Comparison of ENCODE assay signal across 15 mouse cellular contexts in genomic region chr16:52067632-52068516, GRCm38 (mm10). TPM values are rescaled to one million over a fixed set of nuclear protein-coding genes. Genes with fewer than 3 reads are reported as not detected.
DNase-seq lines count a peak whose midpoint lies in the region; ATAC-seq and TF ChIP-seq lines count a peak whose summit lies in the region.
"Had no signal": no experiment of that assay in that cellular context is flagged by ENCODE, and none has a peak within 500 bp of the region (broad histone marks: within the 10 kb centered on the region; RNA-seq: fewer than 3 reads in every experiment).

No protein-coding gene starts in this region.

- no peak overlapping the region for H3K4me2 ChIP-seq in embryonic facial prominence, embryonic 14.5 days (ENCODE audit: low read depth, low read length)
- H3K4me2 ChIP-seq in liver, embryonic 13.5 days, result 0 out of 2 replicates have a peak overlapping the region, but pooled peaks have one; percentile 10
- H3K4me2 ChIP-seq: heart, embryonic 15.5 days; hindbrain, embryonic 13.5 days; neural tube, embryonic 15.5 days had no signal

- no peak for TF ChIP-seq POLR2A in lung, adult 2 months (IDR thresholded peaks at IDR 0.05; ENCODE audit: borderline replicate concordance, extremely low read depth, low read depth, low read length)

- no peaks in the 10 kb centered on the region for H3K36me3 ChIP-seq in embryonic facial prominence, embryonic 14.5 days (ENCODE audit: control insufficient read depth, insufficient read depth, low read length)
- H3K36me3 ChIP-seq in embryonic facial prominence, embryonic 10.5 days (replicated peaks), result peaks cover 25% of the 10 kb centered on the region
- H3K36me3 ChIP-seq in liver, embryonic 13.5 days, result no peaks in the 10 kb centered on the region
- H3K36me3 ChIP-seq: heart, embryonic 15.5 days; hindbrain, embryonic 13.5 days; neural tube, embryonic 15.5 days had no signal

- ATAC-seq in embryonic facial prominence, embryonic 14.5 days (ENCODE audit: low read depth), result 0 out of 2 replicates have a peak, but pooled peaks have one; percentile 31
- peak; percentile 27 for ATAC-seq in CD4-positive, CD25-positive, alpha-beta regulatory T cell, adult 4 months
- ATAC-seq in liver, embryonic 13.5 days (ENCODE audit: low read depth), result peak; percentile 83

- 57% methylated on average over 10 of the region's 10 CpGs for WGBS in embryonic facial prominence, embryonic 14.5 days
- 88% methylated on average over 10 of the region's 10 CpGs for WGBS in embryonic facial prominence, embryonic 10.5 days
- 62% methylated on average over 10 of the region's 10 CpGs for WGBS in liver, embryonic 13.5 days (ENCODE audit: insufficient replicate concordance)
- WGBS in lung, adult 2 months, result 67% methylated on average over 10 of the region's 10 CpGs

- no peaks in the 10 kb centered on the region for H3K9me3 ChIP-seq in embryonic facial prominence, embryonic 14.5 days (ENCODE audit: control insufficient read depth, low read length)
- no peaks in the 10 kb centered on the region for H3K9me3 ChIP-seq in embryonic facial prominence, embryonic 10.5 days
- H3K9me3 ChIP-seq in liver, embryonic 13.5 days (replicated peaks), result no peaks in the 10 kb centered on the region
- H3K9me3 ChIP-seq: heart, embryonic 15.5 days; hindbrain, embryonic 13.5 days; neural tube, embryonic 15.5 days had no signal

- no peak overlapping the region for H3K27ac ChIP-seq in embryonic facial prominence, embryonic 14.5 days (replicated peaks; ENCODE audit: low read depth, low read length)
- H3K27ac ChIP-seq in embryonic facial prominence, embryonic 10.5 days (replicated peaks), result no peak overlapping the region
- H3K27ac ChIP-seq in liver, embryonic 13.5 days, result no peak overlapping the region
- H3K27ac ChIP-seq: heart, embryonic 15.5 days; hindbrain, embryonic 13.5 days; macrophage; neural tube, embryonic 15.5 days had no signal

- no peak overlapping the region for H3K4me3 ChIP-seq in embryonic facial prominence, embryonic 14.5 days (ENCODE audit: low read depth, low read length)
- no peak overlapping the region for H3K4me3 ChIP-seq in embryonic facial prominence, embryonic 10.5 days
- H3K4me3 ChIP-seq in liver, embryonic 13.5 days (replicated peaks), result no peak overlapping the region
- H3K4me3 ChIP-seq in lung, adult 2 months (replicated peaks; ENCODE audit: extremely low read depth, low read depth, low read length), result no peak overlapping the region
- H3K4me3 ChIP-seq: heart, embryonic 15.5 days; hindbrain, embryonic 13.5 days; neural tube, embryonic 15.5 days had no signal

- H3K4me1 ChIP-seq in embryonic facial prominence, embryonic 14.5 days (ENCODE audit: control insufficient read depth, insufficient read depth, low read length), result peaks cover 6% of the 10 kb centered on the region; the same call in 1 of the 2 replicates
- H3K4me1 ChIP-seq in embryonic facial prominence, embryonic 10.5 days, result peaks cover 14% of the 10 kb centered on the region
- H3K4me1 ChIP-seq in liver, embryonic 13.5 days (replicated peaks), result peaks cover 34% of the 10 kb centered on the region
- H3K4me1 ChIP-seq in lung, adult 2 months (ENCODE audit: control insufficient read depth, insufficient read depth, low read length), result peaks cover 25% of the 10 kb centered on the region

- H3K27me3 ChIP-seq in embryonic facial prominence, embryonic 14.5 days (replicated peaks; ENCODE audit: control insufficient read depth, insufficient read depth, low read length), result no peaks in the 10 kb centered on the region
- H3K27me3 ChIP-seq in embryonic facial prominence, embryonic 10.5 days (replicated peaks; ENCODE audit: low read depth, poor library complexity, severe bottlenecking), result no peaks in the 10 kb centered on the region
- no peaks in the 10 kb centered on the region for H3K27me3 ChIP-seq in liver, embryonic 13.5 days
- H3K27me3 ChIP-seq: heart, embryonic 15.5 days; hindbrain, embryonic 13.5 days; neural tube, embryonic 15.5 days had no signal

- DNase-seq in embryonic facial prominence, embryonic 14.5 days (ENCODE audit: low spot score), result peak; percentile 57
- DNase-seq in embryonic facial prominence, embryonic 10.5 days (ENCODE audit: low spot score), result no peak
- peak; percentile 68 for DNase-seq in fibroblast of lung, adult 2 months (ENCODE audit: low read depth)
- DNase-seq in liver, embryonic 13.5 days, result no peak
- no peak for DNase-seq in adrenal gland, adult 2 months
- DNase-seq in lung, adult 2 months, result no peak
- no peak for DNase-seq in lung, postnatal 10 days
- DNase-seq: adrenal gland, postnatal 14 days; cerebellum, postnatal 10 days; kidney, adult 2 months had no signal

- no peak for TF ChIP-seq CTCF in lung, adult 2 months (IDR thresholded peaks at IDR 0.05; ENCODE audit: insufficient read depth, low read length)

- no peak overlapping the region for H3K9ac ChIP-seq in embryonic facial prominence, embryonic 14.5 days (ENCODE audit: low read depth, low read length)
- H3K9ac ChIP-seq in liver, embryonic 13.5 days, result no peak overlapping the region
- H3K9ac ChIP-seq: heart, embryonic 15.5 days; hindbrain, embryonic 13.5 days; neural tube, embryonic 15.5 days had no signal

RNA-seq across cellular contexts. Expression of gene Cblb, which starts 36.8 kb away (rescaled TPM):
- polyA plus RNA-seq in embryonic facial prominence, embryonic 14.5 days (2014; fragmentation: Nextera tagmentation; extraction: Ambion mirVana), result 18.6 and 18.8 TPM in 2 replicates
- polyA plus RNA-seq in embryonic facial prominence, embryonic 10.5 days (2016; fragmentation: Nextera tagmentation; extraction: Ambion mirVana), result 28.9 and 33.9 TPM in 2 replicates
- polyA plus RNA-seq in CD4-positive, CD25-positive, alpha-beta regulatory T cell, adult 4 months (2017; shearing (Covaris generic)), result 10 to 100 TPM; 42.2 to 42.6 TPM
- 1.2 and 2.1 TPM in 2 replicates for polyA plus RNA-seq in liver, embryonic 13.5 days (2015; fragmentation: Nextera tagmentation; extraction: Ambion mirVana)
- total RNA-seq in adrenal gland, adult 2 months (2021), result 10 to 100 TPM; 26.8 to 39.4 TPM
- 7.8 and 8.3 TPM in 2 replicates for polyA plus RNA-seq in adrenal gland, adult 2 months (2012; rRNA removed)
- 15.7 and 21.7 TPM in 2 replicates for polyA plus RNA-seq in lung, adult 2 months (2012; rRNA removed)

Comparison
In these comparisons a context has a peak if more than half of its experiments do, and no peak if none do; other contexts are left out.
1. DNase-seq: peak in embryonic facial prominence, embryonic 14.5 days (single experiment) and fibroblast of lung, adult 2 months (single experiment); none in embryonic facial prominence, embryonic 10.5 days (single experiment), liver, embryonic 13.5 days (single experiment), adrenal gland, adult 2 months (single experiment), lung, adult 2 months (single experiment) and lung, postnatal 10 days (single experiment).
2. ATAC-seq: peak in every context shown above with its lines; median percentile 83 in liver, embryonic 13.5 days; 31 in embryonic facial prominence, embryonic 14.5 days; 27 in CD4-positive, CD25-positive, alpha-beta regulatory T cell, adult 4 months.